ENCODE assay signal across 14 mouse cellular contexts in genomic region chr2:71626404-71626803, GRCm38 (mm10).
DNase-seq lines count a peak whose midpoint lies in the region; ATAC-seq lines count a peak whose summit lies in the region.
"Had no signal": no experiment of that assay in that cellular context is flagged by ENCODE, and none has a peak within 500 bp of the region (broad histone marks: within the 10 kb centered on the region; RNA-seq: fewer than 3 reads in every experiment).

No protein-coding gene starts in this region.

- H3K27me3 ChIP-seq in hindbrain, embryonic 12.5 days = peaks cover 16% of the 10 kb centered on the region; the same call in 1 of the 2 replicates
- no peaks in the 10 kb centered on the region; the same call in 1 of the 2 replicates for H3K27me3 ChIP-seq in hindbrain, embryonic 11.5 days (ENCODE audit: control insufficient read depth, insufficient read depth, low read length)
- peaks cover 29% of the 10 kb centered on the region for H3K27me3 ChIP-seq in neural tube, embryonic 13.5 days
- no peaks in the 10 kb centered on the region for H3K27me3 ChIP-seq in midbrain, embryonic 14.5 days (ENCODE audit: control insufficient read depth, insufficient read depth, low read length)

- no peaks in the 10 kb centered on the region for H3K9me3 ChIP-seq in hindbrain, embryonic 12.5 days (replicated peaks)
- no peaks in the 10 kb centered on the region for H3K9me3 ChIP-seq in hindbrain, embryonic 11.5 days (ENCODE audit: control insufficient read depth, low read length)
- no peaks in the 10 kb centered on the region for H3K9me3 ChIP-seq in neural tube, embryonic 13.5 days
- no peaks in the 10 kb centered on the region for H3K9me3 ChIP-seq in midbrain, embryonic 14.5 days (ENCODE audit: control insufficient read depth, low read length)
- H3K9me3 ChIP-seq: heart, embryonic 12.5 days; limb, embryonic 10.5 days had no signal

- ATAC-seq in hindbrain, embryonic 12.5 days (ENCODE audit: low FRiP score) = no peak
- no peak for ATAC-seq in hindbrain, embryonic 11.5 days (ENCODE audit: low FRiP score)
- ATAC-seq in neural tube, embryonic 13.5 days (ENCODE audit: low read depth) = no peak
- no peak for ATAC-seq in midbrain, embryonic 14.5 days (ENCODE audit: low FRiP score, low TSS enrichment)

- 60% methylated on average over 12 of the region's 12 CpGs for WGBS in hindbrain, embryonic 12.5 days
- WGBS in hindbrain, embryonic 11.5 days = 62% methylated on average over 12 of the region's 12 CpGs
- 52% methylated on average over 12 of the region's 12 CpGs for WGBS in neural tube, embryonic 13.5 days
- WGBS in midbrain, embryonic 14.5 days = 65% methylated on average over 12 of the region's 12 CpGs

- no peak overlapping the region for H3K4me2 ChIP-seq in hindbrain, embryonic 12.5 days (replicated peaks)
- no peak overlapping the region for H3K4me2 ChIP-seq in hindbrain, embryonic 11.5 days (replicated peaks; ENCODE audit: low read depth, low read length)
- peak overlapping the region; percentile 31; the same call in 1 of the 2 replicates for H3K4me2 ChIP-seq in neural tube, embryonic 13.5 days
- H3K4me2 ChIP-seq in midbrain, embryonic 14.5 days (ENCODE audit: low read length) = 0 out of 2 replicates have a peak overlapping the region, but pooled peaks have one; percentile 29
- H3K4me2 ChIP-seq: heart, embryonic 12.5 days had no signal

- H3K27ac ChIP-seq in hindbrain, embryonic 12.5 days = peak overlapping the region; percentile 41; the same call in 1 of the 2 replicates
- no peak overlapping the region for H3K27ac ChIP-seq in hindbrain, embryonic 11.5 days (ENCODE audit: low read depth, low read length)
- peak overlapping the region; percentile 57 for H3K27ac ChIP-seq in neural tube, embryonic 13.5 days (replicated peaks)
- peak overlapping the region; percentile 37; the same call in 1 of the 2 replicates for H3K27ac ChIP-seq in midbrain, embryonic 14.5 days (replicated peaks; ENCODE audit: low read depth, low read length)
- H3K27ac ChIP-seq: limb, embryonic 10.5 days; liver, embryonic 14.5 days had no signal

- H3K36me3 ChIP-seq in hindbrain, embryonic 12.5 days = no peaks in the 10 kb centered on the region
- no peaks in the 10 kb centered on the region for H3K36me3 ChIP-seq in hindbrain, embryonic 11.5 days (ENCODE audit: control insufficient read depth, insufficient read depth, low read length)
- H3K36me3 ChIP-seq in neural tube, embryonic 13.5 days = no peaks in the 10 kb centered on the region
- no peaks in the 10 kb centered on the region for H3K36me3 ChIP-seq in midbrain, embryonic 14.5 days (ENCODE audit: control insufficient read depth, insufficient read depth, low read length)
- H3K36me3 ChIP-seq: heart, embryonic 12.5 days; limb, embryonic 10.5 days had no signal

- DNase-seq in hindbrain, embryonic 11.5 days (ENCODE audit: low spot score) = no peak
- DNase-seq in neural tube, embryonic 10.5 days (ENCODE audit: extremely low spot score, low spot score) = no peak
- no peak for DNase-seq in midbrain, embryonic 14.5 days
- DNase-seq in adrenal gland, adult 2 months = no peak
- no peak for DNase-seq in left cerebral cortex, postnatal 14 days (ENCODE audit: low spot score in 2 of 2)
- no peak for DNase-seq in lung, postnatal 36 days
- DNase-seq: adrenal gland, postnatal 10 days; gastrocnemius, postnatal 25 days; thymus, adult 2 months had no signal

- H3K4me1 ChIP-seq in hindbrain, embryonic 12.5 days = peaks cover 44% of the 10 kb centered on the region
- H3K4me1 ChIP-seq in hindbrain, embryonic 11.5 days (replicated peaks; ENCODE audit: control insufficient read depth, insufficient read depth, low read length) = peaks cover 6% of the 10 kb centered on the region
- peaks cover 50% of the 10 kb centered on the region for H3K4me1 ChIP-seq in neural tube, embryonic 13.5 days (replicated peaks)
- H3K4me1 ChIP-seq in midbrain, embryonic 14.5 days (ENCODE audit: control insufficient read depth, insufficient read depth, low read length) = peaks cover 38% of the 10 kb centered on the region

- intact Hi-C loops in left cerebral cortex, postnatal 14 days (cut with DNase I) = no loop called here

- H3K4me3 ChIP-seq in hindbrain, embryonic 12.5 days = no peak overlapping the region
- no peak overlapping the region for H3K4me3 ChIP-seq in hindbrain, embryonic 11.5 days (ENCODE audit: low read depth, low read length)
- no peak overlapping the region for H3K4me3 ChIP-seq in neural tube, embryonic 13.5 days
- no peak overlapping the region for H3K4me3 ChIP-seq in midbrain, embryonic 14.5 days (replicated peaks; ENCODE audit: low read depth, low read length)
- H3K4me3 ChIP-seq: heart, embryonic 12.5 days; limb, embryonic 10.5 days had no signal

- no peak overlapping the region for H3K9ac ChIP-seq in hindbrain, embryonic 12.5 days
- H3K9ac ChIP-seq in hindbrain, embryonic 11.5 days (ENCODE audit: low read depth, low read length) = no peak overlapping the region
- H3K9ac ChIP-seq in neural tube, embryonic 13.5 days = no peak overlapping the region
- H3K9ac ChIP-seq in midbrain, embryonic 14.5 days (replicated peaks; ENCODE audit: low read length) = no peak overlapping the region
- H3K9ac ChIP-seq: heart, embryonic 12.5 days; liver, embryonic 14.5 days had no signal

Comparison
In these comparisons a context has a peak if more than half of its experiments do, and no peak if none do; other contexts are left out.
1. H3K4me2 ChIP-seq: peak in neural tube, embryonic 13.5 days (single experiment) and midbrain, embryonic 14.5 days (single experiment); none in hindbrain, embryonic 12.5 days (single experiment) and hindbrain, embryonic 11.5 days (single experiment).